Mouse (Mus musculus) intestine, embryonic 14.5 days (tissue): Measurements from ENCODE around the gene Art2b. TPM values are rescaled to one million over a fixed set of nuclear protein-coding genes. Genes with fewer than 3 reads are reported as not detected.
"Not testable (repeated sequence)": the region's sequence is repeated elsewhere in the genome, so short reads cannot be mapped to it uniquely, and the experiment has no call there.

Experiments
- ATAC-seq: fragments of 200-750 bp; cut with Nextera tagmentation; replicated peaks from 2 replicates; pipeline ENCODE4 v1.8.0; 2017; ENCODE audit warnings: low read depth, moderate number of reproducible peaks, moderate TSS enrichment, moderate library complexity; ENCODE audit not compliant: low FRiP score, low TSS enrichment
- DNase-seq: peaks from one replicate; pipeline ENCODE4 v3.0.0-alpha.2; 2018; ENCODE audit warnings: low spot score
- H3K27ac ChIP-seq: fragments of 300-500 bp; sonication (generic); 2 replicates; pipeline ENCODE4 v1.5.1; 2014; ENCODE audit warnings: low read depth, mild to moderate bottlenecking, control low read depth
- H3K27me3 ChIP-seq: fragments of 300-500 bp; sonication (generic); replicated peaks from 2 replicates; pipeline ENCODE4 v1.6.1; 2014; ENCODE audit warnings: low read length, control low read depth; ENCODE audit not compliant: control insufficient read depth, insufficient read depth
- H3K36me3 ChIP-seq: fragments of 300-500 bp; sonication (generic); 2 replicates; pipeline ENCODE4 v1.6.1; 2014; ENCODE audit warnings: low read length, control low read depth; ENCODE audit not compliant: control insufficient read depth, insufficient read depth
- H3K4me1 ChIP-seq: fragments of 300-500 bp; sonication (generic); replicated peaks from 2 replicates; pipeline ENCODE4 v1.6.1; 2014; ENCODE audit warnings: low read length, control low read depth, mixed read lengths; ENCODE audit not compliant: control insufficient read depth, insufficient read depth
- H3K4me2 ChIP-seq: fragments of 300-500 bp; sonication (generic); 2 replicates; pipeline ENCODE4 v1.6.1; 2014; ENCODE audit warnings: low read length
- H3K4me3 ChIP-seq: fragments of 300-500 bp; sonication (generic); 2 replicates; pipeline ENCODE4 v1.5.1; 2014; ENCODE audit warnings: low read depth, low read length, control low read depth, mixed read lengths
- H3K9ac ChIP-seq: fragments of 300-500 bp; sonication (generic); 2 replicates; pipeline ENCODE4 v1.6.1; 2014; ENCODE audit warnings: mild to moderate bottlenecking, low read length
- H3K9me3 ChIP-seq: fragments of 300-500 bp; sonication (generic); 2 replicates; pipeline ENCODE4 v1.6.1; 2016; ENCODE audit warnings: low read length, control low read depth; ENCODE audit not compliant: control insufficient read depth
- WGBS: fragments of 180-500 bp; shearing (Covaris S2); extraction: QIAGEN DNeasy Blood & Tissue Kit; methylation state at CpG from one replicate; pipeline ENCODE4 v1.1.7; 2014; 5-methylcytosine and 5-hydroxymethylcytosine counted together
- polyA plus RNA-seq: library from polyadenylated mRNA; unstranded; fragments of >200 nt; fragmentation: Nextera tagmentation; extraction: Ambion mirVana; gene quantifications from 2 replicates; pipeline ENCODE4 v1.2.1, GENCODE M21; 2014

Art2b gene
- 0.07 and 0.08 TPM in 2 replicates for polyA plus RNA-seq

DNA sequence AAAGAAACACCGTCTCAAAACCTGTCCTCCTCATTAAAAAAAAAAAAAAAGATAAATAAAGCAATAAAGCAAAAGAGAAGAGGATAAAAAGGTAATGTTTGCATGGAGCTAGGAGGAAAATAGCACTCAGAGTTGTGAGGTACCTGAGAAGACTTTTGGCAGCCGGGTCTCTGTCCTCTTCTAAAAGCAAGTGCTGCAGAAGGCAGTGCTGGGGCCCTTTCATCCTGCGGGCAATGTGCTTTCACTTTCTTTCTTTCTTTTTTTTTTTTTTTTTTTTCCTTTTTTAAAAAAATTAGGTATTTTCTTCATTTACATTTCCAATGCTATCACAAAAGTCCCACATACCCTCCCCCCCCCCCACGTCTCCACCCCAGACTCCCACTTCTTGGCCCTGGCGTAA lies at the start of gene Art2b:
Gene Art2b, minus strand, starts transcription at position 193 of the 400 bp plus-strand sequence.
- Histone ChIP-seq H3K27me3 (no peaks in the 10 kb centered on the region), H3K9ac (no peak within 1 kb of the TSS), H3K4me3 (no peak within 1 kb of the TSS), H3K9me3 (no peaks in the 10 kb centered on the region), H3K27ac (no peak within 1 kb of the TSS), H3K36me3 (no peaks in the 10 kb centered on the region), H3K4me1 (no peaks in the 10 kb centered on the region), H3K4me2 (no peak within 1 kb of the TSS)
- ATAC-seq = no peak
- WGBS = 77% methylated on average over 5 of the region's 5 CpGs
- no peak for DNase-seq

DNA sequence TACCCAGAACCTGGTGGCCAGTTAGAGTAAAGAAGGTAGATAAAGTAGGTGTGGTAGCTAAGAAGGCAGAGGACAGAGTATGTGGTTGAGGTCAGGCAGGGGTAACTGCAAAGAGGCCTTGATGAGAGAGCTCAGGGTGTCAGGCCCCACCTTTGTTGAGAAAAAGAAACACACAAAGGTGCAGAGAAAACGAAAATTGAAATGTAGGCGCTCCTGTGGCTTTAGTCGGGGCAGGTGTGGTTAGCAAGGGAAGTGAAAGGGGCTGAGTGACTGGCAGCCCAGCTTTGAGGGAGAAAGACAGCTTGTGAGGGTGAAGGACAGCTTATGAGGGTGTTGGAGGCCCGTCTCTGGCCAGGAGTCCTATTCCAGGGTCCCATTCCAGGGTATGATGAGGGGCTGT lies 49.1 kb upstream of the Art2b start:
- H3K27me3 ChIP-seq = no peaks in the 10 kb centered on the region
- H3K27ac ChIP-seq = no peak overlapping the region
- no peaks in the 10 kb centered on the region for H3K36me3 ChIP-seq
- H3K9me3 ChIP-seq = no peaks in the 10 kb centered on the region
- H3K4me1 ChIP-seq = no peaks in the 10 kb centered on the region
- ATAC-seq = no peak
- H3K9ac ChIP-seq = no peak overlapping the region
- H3K4me2 ChIP-seq = no peak overlapping the region
- no peak overlapping the region for H3K4me3 ChIP-seq
- WGBS = 81% methylated on average over 4 of the region's 4 CpGs
- no peak for DNase-seq

DNA sequence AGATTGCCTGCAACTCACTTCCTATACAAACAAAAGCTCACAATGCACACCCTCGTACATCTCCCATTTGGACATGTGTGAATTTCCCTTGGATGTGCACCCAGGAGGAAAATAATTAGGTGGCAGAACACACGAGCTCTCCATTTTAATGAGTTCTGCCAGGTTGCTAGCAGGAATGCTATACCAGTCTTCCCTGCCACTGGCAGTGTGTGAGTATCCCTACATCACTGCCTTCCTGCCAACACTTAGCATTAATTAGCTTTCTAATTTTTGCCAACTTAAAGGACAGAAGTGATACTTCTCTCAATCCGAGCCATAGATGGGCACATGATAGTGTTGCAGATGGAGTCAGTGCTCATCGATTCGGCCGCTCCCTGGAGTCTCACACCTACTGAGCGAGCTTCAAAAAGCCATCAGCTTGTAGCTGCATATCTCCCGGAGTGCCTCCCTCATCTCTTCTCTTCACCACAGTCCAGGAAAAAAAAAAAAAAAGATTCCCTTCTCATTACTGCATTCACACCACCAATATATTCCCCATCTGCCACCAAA lies 48.3 kb upstream of the Art2b start:
- H3K9ac ChIP-seq = no peak overlapping the region
- no peaks in the 10 kb centered on the region for H3K27me3 ChIP-seq
- no peak for ATAC-seq
- DNase-seq = no peak
- no peak overlapping the region for H3K27ac ChIP-seq
- no peaks in the 10 kb centered on the region for H3K4me1 ChIP-seq
- WGBS = 77% methylated on average over 8 of the region's 8 CpGs
- H3K4me3 ChIP-seq = no peak overlapping the region
- H3K9me3 ChIP-seq = no peaks in the 10 kb centered on the region
- H3K36me3 ChIP-seq = no peaks in the 10 kb centered on the region
- H3K4me2 ChIP-seq = no peak overlapping the region

DNA sequence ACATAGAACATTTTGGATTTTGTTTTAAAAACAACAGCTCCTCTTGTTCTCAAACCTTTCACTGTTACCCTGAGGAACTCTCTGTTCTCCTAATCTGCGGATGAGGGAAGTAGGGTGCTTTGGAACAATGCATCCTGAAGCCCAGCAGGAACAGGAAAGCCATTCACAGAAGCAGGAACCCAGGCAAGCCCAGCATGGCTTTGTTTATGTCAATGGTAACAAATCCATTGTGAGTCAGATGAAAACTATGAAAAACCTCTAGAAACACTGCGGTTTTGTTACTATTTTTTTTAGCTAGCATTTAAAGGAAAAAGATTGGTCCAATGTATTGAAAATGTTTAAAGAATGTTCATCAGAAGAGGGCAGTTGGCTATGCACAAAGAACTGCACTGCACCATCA lies 43.1 kb upstream of the Art2b start:
- Histone ChIP-seq H3K9me3 (no peaks in the 10 kb centered on the region), H3K27me3 (no peaks in the 10 kb centered on the region), H3K4me3 (no peak overlapping the region), H3K4me1 (no peaks in the 10 kb centered on the region), H3K4me2 (no peak overlapping the region), H3K9ac (no peak overlapping the region), H3K27ac (no peak overlapping the region), H3K36me3 (no peaks in the 10 kb centered on the region)
- ATAC-seq (no peak), DNase-seq (no peak)
- WGBS = 55% methylated on average over 2 of the region's 2 CpGs

DNA sequence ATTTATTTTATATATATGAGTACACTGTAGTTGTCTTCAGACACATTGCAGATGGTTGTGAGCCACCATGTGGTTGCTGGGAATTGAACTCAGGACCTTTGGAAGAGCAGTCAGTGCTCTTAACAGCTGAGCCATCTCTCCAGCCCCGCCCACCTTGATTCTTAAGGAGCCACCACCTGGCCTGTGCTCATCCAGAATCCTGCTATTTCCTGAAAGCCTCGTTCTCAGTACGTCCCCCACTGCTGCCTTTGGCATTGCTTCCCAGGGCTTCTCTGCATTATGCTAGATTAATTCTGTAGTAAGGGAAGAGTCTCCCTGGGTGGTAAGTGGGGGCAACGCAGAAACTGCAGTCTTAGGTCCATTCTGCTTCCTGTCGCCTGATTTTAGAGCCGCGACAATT lies 41.8 kb upstream of the Art2b start:
- ATAC-seq, DNase-seq, H3K9me3 ChIP-seq, H3K9ac ChIP-seq, H3K4me3 ChIP-seq, H3K27ac ChIP-seq, H3K27me3 ChIP-seq, H3K36me3 ChIP-seq, H3K4me1 ChIP-seq, H3K4me2 ChIP-seq: not testable (repeated sequence)
- WGBS = 65% methylated on average over 7 of the region's 7 CpGs

DNA sequence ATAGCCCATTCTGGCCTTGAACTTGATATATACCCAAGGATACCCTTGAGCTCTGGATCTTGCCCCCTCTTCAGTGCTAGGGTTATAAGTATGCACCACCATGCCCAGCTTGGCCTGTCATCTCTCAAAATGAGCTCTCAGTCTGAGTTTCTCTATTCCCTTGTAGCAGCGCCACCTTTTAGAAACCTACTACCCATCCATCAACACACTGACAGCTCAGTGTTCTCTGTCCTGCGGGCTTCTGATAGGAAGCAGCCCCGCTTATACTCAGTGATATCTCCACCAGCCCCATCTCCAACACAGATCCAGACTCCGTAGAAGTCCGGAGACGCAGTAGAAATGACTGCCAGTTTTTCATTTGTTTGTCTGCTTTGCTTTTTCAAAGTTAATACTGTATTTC lies 38.9 kb upstream of the Art2b start:
- no peak overlapping the region for H3K9ac ChIP-seq
- ATAC-seq = no peak
- no peak overlapping the region for H3K4me2 ChIP-seq
- WGBS = 41% methylated on average over 6 of the region's 6 CpGs
- no peak overlapping the region for H3K4me3 ChIP-seq
- no peaks in the 10 kb centered on the region for H3K4me1 ChIP-seq
- no peak overlapping the region for H3K27ac ChIP-seq
- H3K36me3 ChIP-seq = no peaks in the 10 kb centered on the region
- DNase-seq = no peak
- H3K27me3 ChIP-seq = no peaks in the 10 kb centered on the region
- no peaks in the 10 kb centered on the region for H3K9me3 ChIP-seq

DNA sequence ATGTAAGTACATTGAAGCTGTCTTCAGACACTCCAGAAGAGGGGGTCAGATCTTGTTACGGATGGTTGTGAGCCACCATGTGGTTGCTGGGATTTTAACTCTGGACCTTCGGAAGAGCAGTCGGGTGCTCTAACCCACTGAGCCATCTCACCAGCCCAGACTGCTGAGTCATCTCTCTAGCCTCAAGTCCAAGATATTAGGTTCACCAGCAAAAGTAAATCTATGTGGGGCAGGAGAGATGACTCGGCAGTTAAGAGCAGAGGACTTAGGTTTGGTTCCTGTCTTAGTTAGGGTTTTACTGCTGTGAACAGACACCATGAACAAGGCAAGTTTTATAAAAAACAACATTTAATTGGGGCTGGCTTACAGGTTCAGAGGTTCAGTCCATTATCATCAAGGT lies 36.5 kb upstream of the Art2b start:
- not testable (repeated sequence) for H3K27ac ChIP-seq, H3K9me3 ChIP-seq, H3K27me3 ChIP-seq, H3K9ac ChIP-seq, H3K4me2 ChIP-seq, H3K4me1 ChIP-seq, DNase-seq, H3K36me3 ChIP-seq, H3K4me3 ChIP-seq, ATAC-seq
- 88% methylated on average over 4 of the region's 4 CpGs for WGBS

DNA sequence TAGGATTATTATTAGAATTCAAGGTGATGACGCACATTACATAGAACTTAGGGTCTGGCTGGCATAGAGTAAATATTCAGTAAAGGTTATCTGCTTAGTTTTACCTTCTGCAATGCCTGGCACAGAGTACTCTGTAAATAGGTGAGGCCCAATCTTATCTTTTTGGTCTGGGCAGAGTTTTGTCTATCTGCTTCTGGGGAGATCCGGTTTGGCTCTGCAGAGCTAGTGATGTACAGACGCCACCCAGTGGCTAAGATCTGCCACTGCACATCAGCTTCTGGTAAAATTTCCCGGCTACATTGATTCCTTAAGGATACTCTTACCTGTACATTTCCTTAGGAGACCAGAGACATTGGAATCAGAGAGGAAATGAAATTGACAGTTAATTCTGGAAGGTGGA lies 35.0 kb upstream of the Art2b start:
- ATAC-seq (no peak), DNase-seq (peak; percentile 67)
- H3K4me2 ChIP-seq = no peak overlapping the region
- no peaks in the 10 kb centered on the region for H3K36me3 ChIP-seq
- H3K4me1 ChIP-seq = no peaks in the 10 kb centered on the region
- H3K9me3 ChIP-seq = no peaks in the 10 kb centered on the region
- no peak overlapping the region for H3K9ac ChIP-seq
- no peak overlapping the region for H3K27ac ChIP-seq
- WGBS = 25% methylated on average over 4 of the region's 4 CpGs
- H3K4me3 ChIP-seq = no peak overlapping the region
- no peaks in the 10 kb centered on the region for H3K27me3 ChIP-seq

DNA sequence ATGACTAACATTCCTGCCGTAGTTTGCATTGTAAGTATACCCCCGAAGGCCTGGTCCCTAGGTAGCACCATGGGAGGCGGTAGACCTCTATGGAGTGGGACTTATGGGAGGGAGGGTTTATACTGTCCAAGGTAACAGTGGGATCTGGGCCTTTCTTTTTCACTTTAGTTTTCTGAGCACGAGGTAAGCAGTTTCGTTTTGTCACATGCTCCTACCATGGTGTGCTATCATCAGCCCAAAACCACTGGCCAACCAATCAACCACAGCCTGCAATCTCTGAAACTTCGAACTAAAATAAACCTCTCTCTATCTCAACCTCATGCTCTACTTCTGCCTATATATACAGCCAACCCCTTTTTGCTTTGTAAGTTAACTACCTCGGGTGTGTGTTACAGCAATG lies 32.9 kb upstream of the Art2b start:
- DNase-seq (no peak), ATAC-seq (no peak)
- no peak overlapping the region for H3K4me3 ChIP-seq
- H3K4me2 ChIP-seq = no peak overlapping the region
- WGBS = 82% methylated on average over 7 of the region's 7 CpGs
- no peak overlapping the region for H3K27ac ChIP-seq
- H3K27me3 ChIP-seq = no peaks in the 10 kb centered on the region
- no peaks in the 10 kb centered on the region for H3K4me1 ChIP-seq
- no peaks in the 10 kb centered on the region for H3K9me3 ChIP-seq
- H3K9ac ChIP-seq = no peak overlapping the region
- H3K36me3 ChIP-seq = no peaks in the 10 kb centered on the region
